Mouse (Mus musculus) effector memory CD4-positive, alpha-beta T cell, adult 7 months (primary cell): Measurements from ENCODE around the gene Olfr1308. TPM values are rescaled to one million over a fixed set of nuclear protein-coding genes. Genes with fewer than 3 reads are reported as not detected.

Experiments
- polyA plus RNA-seq: library from polyadenylated mRNA; unstranded; fragments of 100-300 nt; shearing (Covaris generic); gene quantifications from one replicate; pipeline ENCODE4 v1.2.1, GENCODE M21; 2017

Olfr1308 gene
- not detected for polyA plus RNA-seq

DNA sequence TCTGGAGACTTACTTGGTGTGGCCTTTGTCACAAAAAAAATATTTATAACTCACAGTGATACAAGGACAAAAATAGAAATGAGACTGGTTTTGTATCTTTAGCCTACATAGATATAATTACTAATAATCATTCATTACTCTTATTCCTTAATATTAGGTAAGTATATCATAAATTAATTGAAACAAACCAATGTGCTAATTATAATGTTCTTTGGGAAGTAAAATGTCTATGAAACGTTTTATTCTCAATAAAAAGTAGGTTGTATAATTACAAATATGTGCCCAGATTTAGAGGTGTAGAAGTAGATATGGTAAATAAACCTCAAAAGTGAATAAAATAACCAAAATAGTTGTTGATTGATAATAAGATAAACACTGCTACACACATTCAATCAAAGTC, at the start of gene Olfr1308:
Gene Olfr1308, minus strand, starts transcription at position 101 of the 400 bp plus-strand sequence.

DNA sequence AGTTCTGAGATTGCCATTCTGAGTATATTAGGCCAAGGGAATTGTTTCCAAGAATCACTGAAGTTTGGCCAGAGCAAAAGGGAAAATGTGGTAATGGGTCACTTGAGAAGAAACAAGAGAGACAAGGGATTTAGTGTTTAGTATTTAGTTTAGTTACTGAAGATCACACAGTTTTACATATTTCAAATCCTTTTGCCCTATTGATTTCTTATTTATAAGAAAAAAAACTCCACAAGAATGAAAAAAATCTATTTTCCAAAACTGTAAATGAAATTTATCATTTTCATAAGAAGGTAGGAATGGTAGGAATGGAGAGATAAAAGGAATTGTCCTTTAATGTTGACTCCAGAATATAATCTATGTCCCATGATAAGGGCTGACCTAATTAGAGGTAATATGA, 47.9 kb upstream of the Olfr1308 start, which contains the start of gene Olfr1310:
Gene Olfr1310, minus strand, starts transcription at position 101 of the 400 bp plus-strand sequence.

DNA sequence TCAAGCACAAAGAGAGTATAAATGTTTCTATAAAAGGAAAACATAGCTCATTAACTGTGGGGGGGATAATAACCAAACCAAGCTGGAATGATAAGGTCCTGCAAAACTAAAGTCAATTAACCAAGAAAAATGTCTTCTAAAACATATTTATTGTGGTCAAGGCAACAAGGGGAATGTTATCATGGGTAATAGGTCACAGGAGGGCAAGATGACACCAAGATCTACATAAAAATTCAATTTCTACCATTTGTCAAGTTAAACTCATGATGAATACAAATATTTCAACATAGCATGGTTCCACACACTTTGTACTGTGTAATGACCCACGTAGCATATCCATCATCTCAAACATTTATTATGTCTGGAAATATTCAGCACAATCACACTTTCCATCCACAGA, 25.4 kb upstream of the Olfr1308 start, which contains the start of gene Olfr1309:
Gene Olfr1309, minus strand, starts transcription at position 101 of the 400 bp plus-strand sequence.

DNA sequence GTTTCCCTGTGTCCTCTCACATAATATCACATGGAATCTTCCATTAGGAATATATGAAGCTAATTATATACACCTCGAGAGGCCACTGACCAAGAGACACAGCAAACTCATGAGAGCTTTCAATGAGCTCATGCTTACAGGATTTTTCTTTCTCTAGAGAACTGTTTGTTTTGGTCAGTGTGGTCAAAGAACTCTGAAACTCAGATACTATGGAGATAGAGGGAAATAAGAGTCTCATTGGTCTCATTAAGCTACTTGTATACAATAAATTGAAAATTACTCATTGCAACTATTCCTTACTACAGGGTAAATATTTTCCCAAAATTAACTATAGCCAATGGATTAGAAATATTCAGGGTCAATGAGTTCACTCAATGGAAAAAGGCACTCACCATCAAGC, 15.4 kb downstream of the Olfr1308 start, which contains the start of gene Olfr1307:
Gene Olfr1307, minus strand, starts transcription at position 101 of the 400 bp plus-strand sequence.

DNA sequence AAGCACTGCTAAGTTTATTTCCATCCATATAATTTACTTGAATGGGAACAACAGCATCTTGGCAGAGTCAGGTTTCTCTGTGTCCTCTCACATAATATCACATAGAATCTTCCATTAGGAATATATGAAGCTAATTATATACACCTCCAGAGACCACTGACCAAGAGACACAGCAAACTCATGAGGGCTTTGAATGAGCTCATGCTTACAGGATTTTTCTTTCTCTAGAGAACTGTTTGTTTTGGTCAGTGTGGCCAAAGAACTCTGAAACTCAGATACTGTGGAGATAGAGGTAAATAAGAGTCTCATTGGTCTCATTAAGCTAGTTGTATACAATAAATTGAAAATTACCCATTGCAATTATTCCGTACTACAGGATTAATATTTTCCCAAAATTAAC, 48.6 kb downstream of the Olfr1308 start, which contains the start of gene Olfr1306:
Gene Olfr1306, minus strand, starts transcription at position 101 of the 400 bp plus-strand sequence.

Other genes starting within 250 kb of the Olfr1308 start
- not detected for gene Olfr1301, start 213.9 kb downstream of the Olfr1308 start, polyA plus RNA-seq
- gene Olfr1302, start 187.5 kb downstream of the Olfr1308 start, polyA plus RNA-seq, result not detected
- not detected for gene Olfr1303, start 144.6 kb downstream of the Olfr1308 start, polyA plus RNA-seq
- gene Olfr1305, start 87.8 kb downstream of the Olfr1308 start, polyA plus RNA-seq, result not detected
- gene Olfr1306, start 48.7 kb downstream of the Olfr1308 start, polyA plus RNA-seq, result not detected
- 0.09 TPM for gene Olfr1307, start 15.5 kb downstream of the Olfr1308 start, polyA plus RNA-seq
- gene Olfr1309, start 25.3 kb upstream of the Olfr1308 start, polyA plus RNA-seq, result not detected
- not detected for gene Olfr1310, start 47.8 kb upstream of the Olfr1308 start, polyA plus RNA-seq
- gene Olfr1311, start 59.5 kb upstream of the Olfr1308 start, polyA plus RNA-seq, result not detected
- gene Olfr1312, start 85.3 kb upstream of the Olfr1308 start, polyA plus RNA-seq, result 0.23 TPM
- gene Olfr1313, start 112.9 kb upstream of the Olfr1308 start, polyA plus RNA-seq, result not detected
- not detected for gene Olfr1314, start 131.8 kb upstream of the Olfr1308 start, polyA plus RNA-seq
- gene Olfr1315-ps1, start 150.5 kb upstream of the Olfr1308 start, polyA plus RNA-seq, result not detected
- not detected for gene Olfr1316, start 170.0 kb upstream of the Olfr1308 start, polyA plus RNA-seq
- gene Olfr1317, start 175.4 kb upstream of the Olfr1308 start, polyA plus RNA-seq, result not detected
- gene Olfr1318, start 189.3 kb upstream of the Olfr1308 start, polyA plus RNA-seq, result not detected